1 mouse cellular context compared by ENCODE assay signal in the genomic region with DNA sequence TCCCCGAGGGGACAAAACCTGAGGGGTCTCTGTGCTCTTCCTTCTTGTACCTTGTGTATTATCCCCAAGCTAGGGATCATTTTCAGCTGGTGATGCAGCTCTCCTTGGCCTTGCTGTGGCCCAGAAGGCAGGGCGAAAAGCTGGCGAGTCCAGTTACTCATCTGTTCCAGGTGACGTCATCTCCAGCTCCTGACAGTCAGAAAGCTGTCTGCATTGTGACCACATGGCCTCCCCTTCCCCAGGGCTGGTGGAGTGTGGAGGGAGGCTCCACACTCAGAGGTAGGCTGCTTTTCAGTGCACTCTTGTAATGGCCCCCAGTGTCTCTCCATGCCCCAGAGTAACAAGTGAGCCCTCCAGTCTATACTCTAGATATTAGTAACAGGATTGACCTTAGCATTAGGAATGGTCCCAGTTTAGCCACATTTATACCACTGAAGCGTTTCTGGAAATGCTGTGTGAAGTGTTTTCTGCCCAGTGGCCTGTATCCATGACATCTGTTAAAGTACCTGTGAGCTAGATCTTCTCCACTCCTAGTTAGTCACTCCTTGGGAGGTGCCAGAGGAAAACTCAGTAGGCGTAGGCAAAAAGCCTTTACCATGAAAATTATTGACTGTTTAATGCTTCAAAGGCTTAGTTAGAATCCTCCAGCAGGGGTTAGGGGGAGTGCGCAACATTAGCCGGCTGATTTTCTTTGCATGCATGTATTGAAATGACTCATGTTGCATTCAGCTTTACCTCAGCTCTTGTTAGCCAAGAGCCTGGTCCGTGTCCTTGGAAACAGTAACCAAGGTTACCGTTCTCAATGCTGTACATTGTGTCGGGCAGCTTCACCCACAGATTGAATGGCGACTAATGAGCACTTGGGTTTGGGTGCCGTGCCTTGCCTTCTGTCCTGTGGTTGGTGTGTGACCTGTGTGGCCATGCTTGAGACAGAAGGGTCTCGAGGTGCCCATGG.
TF ChIP-seq lines count a peak whose summit lies in the region.

No protein-coding gene starts in this region.

TF ChIP-seq in CH12.LX, 34 proteins besides CTCF, POLR2A, EP300 and RAD21 (continued from another document):
- TF ChIP-seq ELF1 (IDR thresholded peaks at IDR 0.05; ENCODE audit: low read depth, low read length) (peak; percentile 29; the same call in 1 of the 2 replicates), MEF2A (IDR thresholded peaks at IDR 0.05; ENCODE audit: borderline replicate concordance, low read depth, low read length) (peak; percentile 87), SIN3A (IDR thresholded peaks at IDR 0.05; ENCODE audit: low read length) (peak; percentile 98), RCOR1 (conservative IDR thresholded peaks at IDR 0.05; ENCODE audit: low read depth, low read length) (peak; percentile 88), MXI1 (IDR thresholded peaks at IDR 0.05; ENCODE audit: low read depth, low read length) (peak; percentile 98), ETS1 (conservative IDR thresholded peaks at IDR 0.05; ENCODE audit: low read depth, low read length) (peak; percentile 99)
TF ChIP-seq in CH12.LX: peak in this region for 24.
